Mouse (Mus musculus): ENCODE data around the gene Thap2. TPM values are rescaled to one million over a fixed set of nuclear protein-coding genes. Genes with fewer than 3 reads are reported as not detected.

Thap2 gene
- total RNA-seq (2021) (1 to 10 TPM; 7.9 to 9.3 TPM), polyA plus RNA-seq (2012; rRNA removed) (5.0 and 7.8 TPM in 2 replicates)
- long read RNA-seq, full-length matches to known transcripts = 1 of 1 reads
- long read RNA-seq, partial matches to known transcripts = 0 of 1 reads
- long read RNA-seq, other reads (novel, unspliced or antisense) = 0 of 1 reads

DNA sequence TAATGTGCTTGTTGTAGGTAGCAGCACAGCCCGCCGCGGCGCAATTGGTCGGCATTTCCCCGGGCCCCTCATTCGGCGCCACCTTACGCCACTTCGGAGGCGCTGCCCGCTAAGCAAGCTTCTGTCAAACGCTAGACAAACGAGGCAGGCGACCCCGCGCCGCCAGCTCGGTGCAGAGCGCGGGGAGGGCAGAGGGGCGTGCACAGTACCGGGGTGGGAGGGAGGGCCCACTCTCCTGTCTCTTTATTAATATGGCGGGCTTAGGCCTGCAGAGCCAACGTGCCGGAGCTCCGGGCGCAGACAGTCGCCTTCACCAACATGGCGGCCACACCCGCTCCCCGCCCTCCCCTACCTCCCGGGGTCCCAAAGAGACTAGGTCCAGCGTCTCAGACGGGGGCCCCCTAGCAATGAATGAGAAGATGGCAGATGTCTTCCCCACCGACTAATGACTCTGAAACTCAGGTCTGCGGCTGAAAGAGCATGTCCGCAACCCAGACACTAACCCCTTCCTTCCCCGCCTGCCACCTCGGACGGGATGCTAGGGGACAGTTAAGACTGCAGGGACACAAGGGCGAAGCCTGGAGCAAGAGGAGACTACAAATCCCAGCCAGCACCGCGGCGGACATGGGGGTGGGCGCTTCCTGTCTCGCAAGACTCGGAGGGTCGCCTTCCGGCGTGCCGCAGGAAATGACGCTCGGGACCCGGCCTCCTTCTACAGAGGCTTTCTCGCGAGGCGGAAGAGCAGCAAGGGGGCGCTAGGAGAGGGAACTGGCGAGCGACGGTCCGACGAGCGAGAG lies at the start of gene Thap2, which contains the start of gene Zfc3h1:
Gene Thap2 (minus strand): TSS at position 223 of the 797 bp plus-strand sequence.
Gene Zfc3h1 (plus strand): TSS at position 739 of the 797 bp plus-strand sequence.
- H3K9ac ChIP-seq (ENCODE audit: low read depth, low read length) = peak within 1 kb of the TSS; percentile 89
- no peaks in the 10 kb centered on the region for H3K27me3 ChIP-seq (ENCODE audit: control insufficient read depth, insufficient read depth, low read length)
- TF ChIP-seq EP300 (IDR thresholded peaks at IDR 0.05; ENCODE audit: insufficient read depth, low read depth, low read length) = peak; percentile 89
- peak; percentile 89 for TF ChIP-seq CTCF (IDR thresholded peaks at IDR 0.05)
- peak; percentile 94 for TF ChIP-seq POLR2A (IDR thresholded peaks at IDR 0.05; ENCODE audit: insufficient read depth, low read depth, low read length)
- H3K36me3 ChIP-seq (ENCODE audit: control insufficient read depth, insufficient read depth, low read length) = peaks cover 28% of the 10 kb centered on the region
- peaks cover 9% of the 10 kb centered on the region for H3K4me1 ChIP-seq (ENCODE audit: control insufficient read depth, insufficient read depth, low read length)
- intact Hi-C loops (cut with DNase I) = loop anchor here (1.0 to 5.0 kb wide), 4 partner anchors 22 to 132 kb away; partner anchors contain the start of genes Rab21, Tbc1d15 and Tmem19
- peaks cover 2% of the 10 kb centered on the region; the same call in 1 of the 2 replicates for H3K79me2 ChIP-seq (replicated peaks; ENCODE audit: control insufficient read depth, insufficient read depth, low read length)
- peak; percentile 96 to 99 for DNase-seq
- peak within 1 kb of the TSS; percentile 88 for H3K27ac ChIP-seq
- peak within 1 kb of the TSS; percentile 83 for H3K4me3 ChIP-seq
- under 1% methylated on average over 65 of the region's 65 CpGs for WGBS

DNA sequence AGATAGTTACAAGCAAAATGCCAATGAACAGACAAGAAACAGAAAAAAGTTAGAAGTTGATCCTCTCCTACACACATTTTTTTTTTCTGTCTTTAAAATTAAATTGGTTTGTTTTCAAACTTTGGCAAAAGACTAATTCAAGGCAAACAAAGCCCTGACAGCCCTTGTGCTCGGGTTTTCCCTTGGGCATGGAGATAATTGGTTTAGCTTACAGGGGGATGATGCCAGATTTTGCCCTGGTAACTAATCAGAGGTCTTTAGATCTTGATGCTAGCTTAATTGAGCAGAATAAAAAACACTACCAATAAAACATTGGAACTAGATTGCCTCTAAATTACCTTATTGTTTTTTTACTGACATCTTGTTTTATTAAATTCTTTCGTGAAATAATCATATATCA lies 41.1 kb upstream of the Thap2 start:
- Histone ChIP-seq H3K27ac (no peak overlapping the region), H3K36me3 (ENCODE audit: control insufficient read depth, insufficient read depth, low read length) (peaks cover 4% of the 10 kb centered on the region), H3K4me3 (no peak overlapping the region), H3K27me3 (ENCODE audit: control insufficient read depth, insufficient read depth, low read length) (no peaks in the 10 kb centered on the region), H3K79me2 (replicated peaks; ENCODE audit: control insufficient read depth, insufficient read depth, low read length) (no peaks in the 10 kb centered on the region), H3K9ac (ENCODE audit: low read depth, low read length) (no peak overlapping the region), H3K4me1 (ENCODE audit: control insufficient read depth, insufficient read depth, low read length) (no peaks in the 10 kb centered on the region)
- intact Hi-C loops (cut with DNase I) = no loop called here
- WGBS = 77% methylated on average over 2 of the region's 2 CpGs
- DNase-seq = no peak
- TF ChIP-seq CTCF (IDR thresholded peaks at IDR 0.05) (no peak), EP300 (IDR thresholded peaks at IDR 0.05; ENCODE audit: insufficient read depth, low read depth, low read length) (no peak), POLR2A (IDR thresholded peaks at IDR 0.05; ENCODE audit: insufficient read depth, low read depth, low read length) (no peak)

DNA sequence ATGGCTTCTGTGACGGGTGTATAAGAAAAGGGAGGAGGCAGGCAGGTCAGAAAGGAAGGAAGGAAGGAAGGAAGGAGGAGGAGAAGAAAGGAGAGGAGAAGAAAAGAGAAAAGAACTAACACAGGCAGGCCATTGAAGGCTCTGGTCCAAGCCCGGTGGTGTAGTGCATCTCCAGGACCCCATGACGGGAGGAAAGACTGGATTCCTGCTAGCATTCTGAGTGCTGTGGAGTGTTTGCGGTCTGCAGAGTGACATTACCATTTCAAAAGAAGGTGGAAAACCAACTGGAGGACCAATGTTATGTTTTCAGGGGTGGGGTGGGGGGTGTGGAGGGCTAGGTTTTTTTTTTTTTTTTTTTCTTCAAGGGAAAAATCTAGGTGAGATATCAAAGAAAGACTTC lies 37.7 kb upstream of the Thap2 start:
- WGBS = 85% methylated on average over 4 of the region's 4 CpGs
- no peak overlapping the region for H3K9ac ChIP-seq (ENCODE audit: low read depth, low read length)
- no peak for TF ChIP-seq CTCF (IDR thresholded peaks at IDR 0.05)
- no peak for TF ChIP-seq POLR2A (IDR thresholded peaks at IDR 0.05; ENCODE audit: insufficient read depth, low read depth, low read length)
- no peak for TF ChIP-seq EP300 (IDR thresholded peaks at IDR 0.05; ENCODE audit: insufficient read depth, low read depth, low read length)
- H3K27me3 ChIP-seq (ENCODE audit: control insufficient read depth, insufficient read depth, low read length) = no peaks in the 10 kb centered on the region
- H3K36me3 ChIP-seq (ENCODE audit: control insufficient read depth, insufficient read depth, low read length) = peaks cover 9% of the 10 kb centered on the region
- H3K27ac ChIP-seq = no peak overlapping the region
- no peaks in the 10 kb centered on the region for H3K79me2 ChIP-seq (replicated peaks; ENCODE audit: control insufficient read depth, insufficient read depth, low read length)
- no peak overlapping the region for H3K4me3 ChIP-seq
- no peaks in the 10 kb centered on the region for H3K4me1 ChIP-seq (ENCODE audit: control insufficient read depth, insufficient read depth, low read length)
- intact Hi-C loops (cut with DNase I) = no loop called here
- no peak for DNase-seq

DNA sequence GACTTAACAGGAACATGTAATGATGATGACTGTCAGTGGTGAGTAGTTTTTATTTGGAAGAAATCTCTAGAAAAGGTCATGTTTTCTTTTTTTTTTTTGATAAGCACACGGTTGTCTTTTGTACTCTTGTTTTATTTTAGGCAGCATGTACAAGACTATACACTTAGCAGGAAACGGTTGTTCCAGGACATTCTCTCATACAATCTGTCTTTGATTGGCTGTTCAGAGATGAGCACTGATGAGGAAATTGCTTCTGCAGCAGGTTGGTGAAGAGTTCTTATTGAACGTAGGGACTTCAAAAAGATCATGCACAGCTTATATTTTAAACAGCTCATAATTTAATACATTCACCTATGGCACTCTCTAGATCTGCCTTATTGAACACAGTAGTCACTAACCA lies 29.8 kb upstream of the Thap2 start:
- intact Hi-C loops (cut with DNase I) = loop anchor here (5.0 kb wide), 1 partner anchor 203 kb away; no protein-coding TSS in a partner anchor
- no peak for DNase-seq
- Histone ChIP-seq H3K27ac (no peak overlapping the region), H3K4me1 (ENCODE audit: control insufficient read depth, insufficient read depth, low read length) (no peaks in the 10 kb centered on the region), H3K9ac (ENCODE audit: low read depth, low read length) (no peak overlapping the region), H3K79me2 (replicated peaks; ENCODE audit: control insufficient read depth, insufficient read depth, low read length) (peaks cover 1% of the 10 kb centered on the region; the same call in 1 of the 2 replicates), H3K4me3 (no peak overlapping the region), H3K36me3 (ENCODE audit: control insufficient read depth, insufficient read depth, low read length) (peaks cover 17% of the 10 kb centered on the region), H3K27me3 (ENCODE audit: control insufficient read depth, insufficient read depth, low read length) (no peaks in the 10 kb centered on the region)
- WGBS = 49% methylated on average over 3 of the region's 3 CpGs
- no peak for TF ChIP-seq CTCF (IDR thresholded peaks at IDR 0.05)
- no peak for TF ChIP-seq EP300 (IDR thresholded peaks at IDR 0.05; ENCODE audit: insufficient read depth, low read depth, low read length)
- TF ChIP-seq POLR2A (IDR thresholded peaks at IDR 0.05; ENCODE audit: insufficient read depth, low read depth, low read length) = no peak

- 88% methylated on average over 2 of the region's 2 CpGs for WGBS
- intact Hi-C loops (cut with DNase I) = loop anchor here (5.0 kb wide), 1 partner anchor 204 kb away; no protein-coding TSS in a partner anchor
- H3K4me3 ChIP-seq = no peak overlapping the region
- no peaks in the 10 kb centered on the region for H3K4me1 ChIP-seq (ENCODE audit: control insufficient read depth, insufficient read depth, low read length)
- no peaks in the 10 kb centered on the region for H3K27me3 ChIP-seq (ENCODE audit: control insufficient read depth, insufficient read depth, low read length)
- TF ChIP-seq POLR2A (IDR thresholded peaks at IDR 0.05; ENCODE audit: insufficient read depth, low read depth, low read length) (no peak), EP300 (IDR thresholded peaks at IDR 0.05; ENCODE audit: insufficient read depth, low read depth, low read length) (no peak), CTCF (IDR thresholded peaks at IDR 0.05) (no peak)
- no peak overlapping the region for H3K9ac ChIP-seq (ENCODE audit: low read depth, low read length)
- H3K79me2 ChIP-seq (replicated peaks; ENCODE audit: control insufficient read depth, insufficient read depth, low read length) = peaks cover 1% of the 10 kb centered on the region; the same call in 1 of the 2 replicates
- peaks cover 18% of the 10 kb centered on the region for H3K36me3 ChIP-seq (ENCODE audit: control insufficient read depth, insufficient read depth, low read length)
- H3K27ac ChIP-seq = no peak overlapping the region
- DNase-seq = no peak
Observed at GRCm38 (mm10) chr10:115413496-115413895, 29.3 kb upstream of the Thap2 start.

Data from heart, adult 2 months (tissue).